Mouse (Mus musculus) hindbrain, embryonic 16.5 days (tissue): Measurements from ENCODE around the gene Clpp. TPM values are rescaled to one million over a fixed set of nuclear protein-coding genes. Genes with fewer than 3 reads are reported as not detected.

Experiments used
- ATAC-seq: fragments of 200-750 bp; cut with Nextera tagmentation; 2 replicates; pipeline ENCODE4 v1.8.0; 2017; ENCODE audit warnings: moderate TSS enrichment, moderate library complexity
- H3K27ac ChIP-seq: fragments of 300-500 bp; sonication (generic); 2 replicates; pipeline ENCODE4 v1.5.1; 2014; ENCODE audit warnings: low read depth, mild to moderate bottlenecking, control low read depth, low read length, moderate library complexity
- H3K27me3 ChIP-seq: fragments of 300-500 bp; sonication (generic); replicated peaks from 2 replicates; pipeline ENCODE4 v1.6.1; 2014; ENCODE audit warnings: low read length; ENCODE audit not compliant: control insufficient read depth, insufficient read depth
- H3K36me3 ChIP-seq: fragments of 300-500 bp; sonication (generic); 2 replicates; pipeline ENCODE4 v1.6.1; 2014; ENCODE audit warnings: mild to moderate bottlenecking, low read length, moderate library complexity, mixed read lengths; ENCODE audit not compliant: control insufficient read depth, insufficient read depth
- H3K4me1 ChIP-seq: fragments of 300-500 bp; sonication (generic); 2 replicates; pipeline ENCODE4 v1.6.1; 2014; ENCODE audit warnings: low read depth, low read length; ENCODE audit not compliant: control insufficient read depth, insufficient read depth
- H3K4me2 ChIP-seq: fragments of 300-500 bp; sonication (generic); 2 replicates; pipeline ENCODE4 v1.6.1; 2014; ENCODE audit warnings: mild to moderate bottlenecking, low read length, control low read depth, moderate library complexity
- H3K4me3 ChIP-seq: fragments of 300-500 bp; sonication (generic); 2 replicates; pipeline ENCODE4 v1.5.1; 2014; ENCODE audit warnings: mild to moderate bottlenecking, low read length, control low read depth, moderate library complexity
- H3K9ac ChIP-seq: fragments of 300-500 bp; sonication (generic); 2 replicates; pipeline ENCODE4 v1.6.1; 2014; ENCODE audit warnings: low read depth, mild to moderate bottlenecking, control low read depth, low read length, moderate library complexity
- H3K9me3 ChIP-seq: fragments of 300-500 bp; sonication (generic); 2 replicates; pipeline ENCODE4 v1.6.1; 2014; ENCODE audit warnings: mild to moderate bottlenecking, low read length, moderate library complexity; ENCODE audit not compliant: control insufficient read depth
- WGBS: fragments of 180-500 bp; shearing (Covaris S2); extraction: QIAGEN DNeasy Blood & Tissue Kit; methylation state at CpG from one replicate; pipeline ENCODE4 v1.1.7; 2014; 5-methylcytosine and 5-hydroxymethylcytosine counted together
- polyA plus RNA-seq: library from polyadenylated mRNA; unstranded; fragments of >200 nt; fragmentation: Nextera tagmentation; extraction: Ambion mirVana; gene quantifications from 2 replicates; pipeline ENCODE4 v1.2.1, GENCODE M21; 2015

The Clpp gene
- polyA plus RNA-seq, 1 experiment from 2014 or later: 162 TPM

GRCm38 (mm10) chr17:56997029-56997667, 7.0 kb downstream of the Clpp start, which contains the start of gene Alkbh7:
TSS of gene Alkbh7 (plus strand) at chr17:56997339.
- Histone ChIP-seq H3K9ac (peak within 1 kb of the TSS; percentile 86), H3K36me3 (peaks cover 47% of the 10 kb centered on the region)

GRCm38 (mm10) chr17:56999414-56999813, 9.3 kb downstream of the Clpp start:
- Histone ChIP-seq H3K36me3 (peaks cover 44% of the 10 kb centered on the region), H3K4me1 (peaks cover 11% of the 10 kb centered on the region), H3K9me3 (no peaks in the 10 kb centered on the region), H3K9ac (no peak overlapping the region), H3K4me2 (no peak overlapping the region), H3K4me3 (no peak overlapping the region), H3K27ac (no peak overlapping the region), H3K27me3 (no peaks in the 10 kb centered on the region)
- 89% methylated on average over 9 of the region's 9 CpGs for WGBS
- ATAC-seq: no peak

More at GRCm38 (mm10) chr17:56997029-56997667, 7.0 kb downstream of the Clpp start, which contains the start of gene Alkbh7:
- ATAC-seq: peak; percentile 98
- peak within 1 kb of the TSS; percentile 90 for H3K27ac ChIP-seq
- H3K4me1 ChIP-seq: peaks cover 11% of the 10 kb centered on the region
- WGBS: under 1% methylated on average over 38 of the region's 38 CpGs
- no peaks in the 10 kb centered on the region for H3K9me3 ChIP-seq
- H3K27me3 ChIP-seq: no peaks in the 10 kb centered on the region
- peak within 1 kb of the TSS; percentile 81 for H3K4me2 ChIP-seq
- H3K4me3 ChIP-seq: peak within 1 kb of the TSS; percentile 84

- H3K9me3 ChIP-seq: no peaks in the 10 kb centered on the region
- H3K27ac ChIP-seq: no peak within 1 kb of the TSS
- peaks cover 43% of the 10 kb centered on the region for H3K36me3 ChIP-seq
- peaks cover 11% of the 10 kb centered on the region for H3K4me1 ChIP-seq
- no peak within 1 kb of the TSS for H3K4me3 ChIP-seq
- H3K9ac ChIP-seq: no peak within 1 kb of the TSS
- no peak for ATAC-seq
- 85% methylated on average over 9 of the region's 9 CpGs for WGBS
- no peaks in the 10 kb centered on the region for H3K27me3 ChIP-seq
- H3K4me2 ChIP-seq: no peak within 1 kb of the TSS
Observed at GRCm38 (mm10) chr17:56999968-57000609, 10.0 kb downstream of the Clpp start, which contains the start of gene Pspn. TSS of gene Pspn (minus strand) at chr17:57000018.

GRCm38 (mm10) chr17:57001228-57001627, 11.1 kb downstream of the Clpp start:
- WGBS: 72% methylated on average over 8 of the region's 8 CpGs

GRCm38 (mm10) chr17:57003994-57004393, 13.9 kb downstream of the Clpp start:
- WGBS: 94% methylated on average over 7 of the region's 7 CpGs
- Histone ChIP-seq H3K4me2 (no peak overlapping the region), H3K4me3 (no peak overlapping the region), H3K9me3 (no peaks in the 10 kb centered on the region), H3K4me1 (no peaks in the 10 kb centered on the region), H3K9ac (no peak overlapping the region), H3K27ac (no peak overlapping the region), H3K36me3 (peaks cover 52% of the 10 kb centered on the region), H3K27me3 (no peaks in the 10 kb centered on the region)
- ATAC-seq: no peak

More at GRCm38 (mm10) chr17:57001228-57001627, 11.1 kb downstream of the Clpp start:
- Histone ChIP-seq H3K9me3 (no peaks in the 10 kb centered on the region), H3K9ac (no peak overlapping the region), H3K4me3 (no peak overlapping the region), H3K27me3 (no peaks in the 10 kb centered on the region), H3K36me3 (peaks cover 34% of the 10 kb centered on the region), H3K4me1 (peaks cover 11% of the 10 kb centered on the region), H3K27ac (no peak overlapping the region), H3K4me2 (no peak overlapping the region)
- no peak for ATAC-seq

- 91% methylated on average over 13 of the region's 13 CpGs for WGBS
- Histone ChIP-seq H3K9me3 (no peaks in the 10 kb centered on the region), H3K4me3 (no peak overlapping the region), H3K4me1 (peaks cover 15% of the 10 kb centered on the region), H3K27me3 (no peaks in the 10 kb centered on the region), H3K4me2 (no peak overlapping the region), H3K36me3 (peaks cover 39% of the 10 kb centered on the region), H3K9ac (no peak overlapping the region), H3K27ac (no peak overlapping the region)
- ATAC-seq: no peak
Observed at GRCm38 (mm10) chr17:57007137-57007905, 17.2 kb downstream of the Clpp start.

- Histone ChIP-seq H3K4me1 (peaks cover 18% of the 10 kb centered on the region), H3K9ac (peak overlapping the region; percentile 71), H3K4me2 (peak overlapping the region; percentile 92), H3K4me3 (peak overlapping the region; percentile 81), H3K9me3 (no peaks in the 10 kb centered on the region), H3K27ac (peak overlapping the region; percentile 78), H3K27me3 (no peaks in the 10 kb centered on the region), H3K36me3 (peaks cover 22% of the 10 kb centered on the region)
- peak; percentile 58 for ATAC-seq
- under 1% methylated on average over 19 of the region's 19 CpGs for WGBS
Observed at GRCm38 (mm10) chr17:57010911-57011235, 20.8 kb downstream of the Clpp start.

- Histone ChIP-seq H3K4me1 (peaks cover 18% of the 10 kb centered on the region), H3K9ac (peak within 1 kb of the TSS; percentile 84), H3K27ac (peak within 1 kb of the TSS; percentile 97), H3K36me3 (peaks cover 18% of the 10 kb centered on the region), H3K4me2 (peak within 1 kb of the TSS; percentile 92), H3K27me3 (no peaks in the 10 kb centered on the region), H3K4me3 (peak within 1 kb of the TSS; percentile 81), H3K9me3 (no peaks in the 10 kb centered on the region)
- ATAC-seq: peak; percentile 93
- under 1% methylated on average over 51 of the region's 51 CpGs for WGBS
Observed at GRCm38 (mm10) chr17:57011236-57012141, 21.4 kb downstream of the Clpp start, which contains the start of the genes Gtf2f1 and Gm17949. TSS of gene Gtf2f1 (minus strand) at chr17:57011288. TSS of gene Gm17949 (plus strand) at chr17:57011469.
